7 mouse cellular contexts compared by ENCODE assay signal in the genomic region with DNA sequence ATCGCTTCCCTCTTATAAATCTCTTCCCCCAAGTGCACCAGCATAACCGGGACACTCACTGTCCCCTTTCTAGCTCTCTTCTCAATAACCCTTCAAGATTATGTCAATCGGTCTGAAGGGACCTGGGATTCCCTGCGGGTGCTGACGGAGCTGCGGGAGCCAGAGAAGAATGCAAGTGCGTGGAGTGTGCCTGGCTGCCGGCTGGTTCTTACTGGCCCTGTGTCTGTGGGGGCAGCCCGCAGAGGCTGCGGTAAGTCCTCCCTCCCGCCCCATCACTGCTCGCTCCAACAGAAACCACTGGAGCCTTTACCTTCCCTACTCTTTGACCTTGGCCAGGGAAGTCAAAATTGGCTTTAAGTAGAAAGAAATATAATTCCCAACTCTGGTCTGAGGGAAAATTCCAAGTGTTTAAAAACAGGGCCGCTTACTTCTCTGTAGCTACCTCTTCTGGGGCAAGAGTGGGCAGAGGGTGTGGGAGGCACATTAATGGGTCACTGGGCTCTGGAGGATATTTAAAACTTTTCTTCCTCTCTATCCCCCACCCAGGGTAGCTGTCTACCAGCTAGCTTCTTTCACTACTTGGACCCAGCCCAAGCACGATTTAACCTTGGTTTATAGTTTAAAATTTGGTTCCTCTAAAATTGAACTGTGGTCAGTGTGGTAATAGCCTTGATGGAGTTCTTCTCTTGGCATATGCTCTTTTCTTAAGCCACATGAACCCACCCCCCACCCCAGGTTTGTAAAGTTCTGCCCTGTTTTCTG. TPM values are rescaled to one million over a fixed set of nuclear protein-coding genes. Genes with fewer than 3 reads are reported as not detected.
DNase-seq lines count a peak whose midpoint lies in the region; ATAC-seq and TF ChIP-seq lines count a peak whose summit lies in the region.

No protein-coding gene starts in this region.

- H3K9ac ChIP-seq in hindbrain, embryonic 13.5 days: peak overlapping the region; percentile 56; the same call in 1 of the 2 replicates
- 0 out of 2 replicates have a peak overlapping the region, but pooled peaks have one; percentile 44 for H3K9ac ChIP-seq in neural tube, embryonic 12.5 days

- no peak for TF ChIP-seq POLR2A in spleen, adult 2 months (IDR thresholded peaks at IDR 0.05; ENCODE audit: low read depth, low read length)
- TF ChIP-seq POLR2A in embryonic fibroblast, embryonic 13.5 days (IDR thresholded peaks at IDR 0.05; ENCODE audit: low read depth, low read length): 0 out of 2 replicates have a peak, but pooled peaks have one; percentile 28

- DNase-seq in spleen, adult 2 months (ENCODE audit: low read depth in 1 of 2, low spot score in 2 of 2): no peak
- no peak for DNase-seq in spleen, postnatal 36 days (ENCODE audit: low spot score in 2 of 2)
- DNase-seq in liver: peak; percentile 3
- DNase-seq in cerebellum, adult 8-10 months: no peak

- WGBS in spleen, adult 2 months: 30% methylated on average over 14 of the region's 14 CpGs
- 17% methylated on average over 14 of the region's 14 CpGs for WGBS in hindbrain, embryonic 13.5 days
- 24% methylated on average over 14 of the region's 14 CpGs for WGBS in neural tube, embryonic 12.5 days

- no peak for TF ChIP-seq CTCF in spleen, adult 2 months (IDR thresholded peaks at IDR 0.05; ENCODE audit: extremely low read depth, insufficient read depth, insufficient read length, insufficient replicate concordance)
- TF ChIP-seq CTCF in embryonic fibroblast, embryonic 13.5 days (IDR thresholded peaks at IDR 0.05; ENCODE audit: borderline replicate concordance, insufficient read depth, low read length): no peak

- H3K9me3 ChIP-seq in hindbrain, embryonic 13.5 days: no peaks in the 10 kb centered on the region
- H3K9me3 ChIP-seq in neural tube, embryonic 12.5 days: no peaks in the 10 kb centered on the region

- H3K36me3 ChIP-seq in spleen, adult 2 months (ENCODE audit: control insufficient read depth, insufficient read depth, low read length): no peaks in the 10 kb centered on the region
- H3K36me3 ChIP-seq in hindbrain, embryonic 13.5 days: no peaks in the 10 kb centered on the region
- H3K36me3 ChIP-seq in neural tube, embryonic 12.5 days: no peaks in the 10 kb centered on the region

- peak; percentile 76; the same call in 1 of the 2 replicates for ATAC-seq in hindbrain, embryonic 13.5 days (ENCODE audit: low FRiP score)
- peak; percentile 82 for ATAC-seq in neural tube, embryonic 12.5 days (ENCODE audit: low FRiP score, low read depth)

- no peak overlapping the region; the same call in 1 of the 2 replicates for H3K27ac ChIP-seq in spleen, adult 2 months (ENCODE audit: insufficient read depth, low read length)
- H3K27ac ChIP-seq in embryonic fibroblast, embryonic 13.5 days (ENCODE audit: insufficient read depth, low read length): peak overlapping the region; percentile 55
- H3K27ac ChIP-seq in hindbrain, embryonic 13.5 days: no peak overlapping the region
- H3K27ac ChIP-seq in neural tube, embryonic 12.5 days: no peak overlapping the region

- peak overlapping the region; percentile 62 for H3K4me2 ChIP-seq in hindbrain, embryonic 13.5 days
- peak overlapping the region; percentile 61 for H3K4me2 ChIP-seq in neural tube, embryonic 12.5 days (replicated peaks)

- H3K4me3 ChIP-seq in spleen, adult 2 months (ENCODE audit: extremely low read depth, insufficient read depth, insufficient read length): peak overlapping the region; percentile 8; the same call in 1 of the 2 replicates
- peak overlapping the region; percentile 52 for H3K4me3 ChIP-seq in embryonic fibroblast, embryonic 13.5 days (ENCODE audit: insufficient read depth, low read length)
- peak overlapping the region; percentile 42 for H3K4me3 ChIP-seq in hindbrain, embryonic 13.5 days
- peak overlapping the region; percentile 41 for H3K4me3 ChIP-seq in neural tube, embryonic 12.5 days

- H3K27me3 ChIP-seq in spleen, adult 2 months (ENCODE audit: control insufficient read depth, insufficient read depth, low read length): no peaks in the 10 kb centered on the region
- H3K27me3 ChIP-seq in hindbrain, embryonic 13.5 days: peaks cover 28% of the 10 kb centered on the region
- H3K27me3 ChIP-seq in neural tube, embryonic 12.5 days (replicated peaks): 0 out of 2 replicates have a peak, but pooled peaks cover 10% of the 10 kb centered on the region

- no peaks in the 10 kb centered on the region for H3K4me1 ChIP-seq in spleen, adult 2 months (ENCODE audit: control insufficient read depth, insufficient read depth, insufficient read length)
- no peaks in the 10 kb centered on the region for H3K4me1 ChIP-seq in embryonic fibroblast, embryonic 13.5 days (ENCODE audit: control insufficient read depth, insufficient read depth, low read length)
- H3K4me1 ChIP-seq in hindbrain, embryonic 13.5 days (replicated peaks): peaks cover 5% of the 10 kb centered on the region; the same call in 1 of the 2 replicates
- H3K4me1 ChIP-seq in neural tube, embryonic 12.5 days: no peaks in the 10 kb centered on the region

RNA-seq across cellular contexts. Expression of a gene that starts 0.6 kb away (rescaled TPM):
- 0.58 and 0.81 TPM in 2 replicates for polyA plus RNA-seq in spleen, adult 2 months (2012; rRNA removed)
- 51.6 and 58.2 TPM in 2 replicates for polyA plus RNA-seq in embryonic fibroblast, embryonic 13.5 days (2011; ENCODE audit: insufficient read length, low read depth, missing spikeins)
- 11.1 and 13.0 TPM in 2 replicates for polyA plus RNA-seq in hindbrain, embryonic 13.5 days (2015; fragmentation: Nextera tagmentation; extraction: Ambion mirVana)
- polyA plus RNA-seq in neural tube, embryonic 12.5 days (2016; fragmentation: Nextera tagmentation; extraction: Ambion mirVana): 14.1 and 17.1 TPM in 2 replicates

RNA-seq across cellular contexts. Expression of a gene that starts 1.9 kb away (rescaled TPM):
- 0.09 and 0.20 TPM in 2 replicates for polyA plus RNA-seq in spleen, adult 2 months (2012; rRNA removed)
- polyA plus RNA-seq in embryonic fibroblast, embryonic 13.5 days (2011; ENCODE audit: insufficient read length, low read depth, missing spikeins): 2.2 and 2.3 TPM in 2 replicates
- polyA plus RNA-seq in hindbrain, embryonic 13.5 days (2015; fragmentation: Nextera tagmentation; extraction: Ambion mirVana): 2.8 and 3.3 TPM in 2 replicates
- 2.4 and 3.2 TPM in 2 replicates for polyA plus RNA-seq in neural tube, embryonic 12.5 days (2016; fragmentation: Nextera tagmentation; extraction: Ambion mirVana)
